Mouse (Mus musculus) T-helper 1 cell (primary cell): ENCODE measurements around the gene Hook2.

Source experiments
- in situ Hi-C: fragments of 300-600 bp; cut with MboI, MseI; formaldehyde crosslinking; loops from one replicate; pipeline ENCODE4 v1.15.1; 2025; ENCODE audit warnings: high pct_unique_total_duplicates

Gene Hook2

GRCm38 (mm10) chr8:84986379-84986945 lies 3.9 kb upstream of the Hook2 start:
- in situ Hi-C loops, result no loop called here

GRCm38 (mm10) chr8:84987388-84987787 lies 3.0 kb upstream of the Hook2 start:
- in situ Hi-C loops, result no loop called here

- in situ Hi-C loops, result no loop called here
These were observed 2.5 kb upstream of the Hook2 start for GRCm38 (mm10) chr8:84987903-84988302.

- in situ Hi-C loops, result no loop called here
These were observed 1.1 kb upstream of the Hook2 start for GRCm38 (mm10) chr8:84989311-84989731.

GRCm38 (mm10) chr8:84989810-84990209 lies 593 bp upstream of the Hook2 start:
- in situ Hi-C loops, result no loop called here

GRCm38 (mm10) chr8:84990836-84991235 lies 433 bp downstream of the Hook2 start:
- in situ Hi-C loops, result no loop called here

GRCm38 (mm10) chr8:84994375-84994774 lies 4.0 kb downstream of the Hook2 start:
- in situ Hi-C loops, result no loop called here

- in situ Hi-C loops, result no loop called here
These were observed 5.3 kb downstream of the Hook2 start for GRCm38 (mm10) chr8:84995680-84996079.

GRCm38 (mm10) chr8:84996978-84997377 lies 6.6 kb downstream of the Hook2 start:
- in situ Hi-C loops, result no loop called here

GRCm38 (mm10) chr8:84997649-84998295 lies 7.4 kb downstream of the Hook2 start:
- in situ Hi-C loops, result no loop called here

- in situ Hi-C loops, result loop anchor here (10.0 kb wide), 1 partner anchor 53 kb away; no protein-coding TSS in a partner anchor
These were observed 17.3 kb downstream of the Hook2 start for GRCm38 (mm10) chr8:85007686-85008085.

- in situ Hi-C loops, result no loop called here
These were observed 20.8 kb downstream of the Hook2 start for GRCm38 (mm10) chr8:85011242-85011641.

GRCm38 (mm10) chr8:85013230-85013840 lies 22.9 kb downstream of the Hook2 start:
- in situ Hi-C loops, result no loop called here

GRCm38 (mm10) chr8:85014431-85014830 lies 24.0 kb downstream of the Hook2 start, which contains the start of gene Best2:
Gene Best2, minus strand, starts transcription at chr8:85014531.
- in situ Hi-C loops, result no loop called here

- in situ Hi-C loops, result no loop called here
These were observed 26.3 kb downstream of the Hook2 start for GRCm38 (mm10) chr8:85016724-85017123.

GRCm38 (mm10) chr8:85017209-85017608 lies 26.8 kb downstream of the Hook2 start:
- in situ Hi-C loops, result no loop called here

GRCm38 (mm10) chr8:85021514-85022055 lies 31.2 kb downstream of the Hook2 start:
- in situ Hi-C loops, result no loop called here

- in situ Hi-C loops, result no loop called here
These were observed 33.4 kb downstream of the Hook2 start for GRCm38 (mm10) chr8:85023846-85024245.

GRCm38 (mm10) chr8:85025098-85025932 lies 34.9 kb downstream of the Hook2 start, which contains the start of gene Asna1:
Gene Asna1, minus strand, starts transcription at chr8:85025281.
- in situ Hi-C loops, result loop anchor here (5.0 kb wide), 1 partner anchor 48 kb away; the partner anchor contains the start of gene Junb

GRCm38 (mm10) chr8:85026670-85027515 lies 36.5 kb downstream of the Hook2 start, which contains the start of gene Trir:
Gene Trir, plus strand, starts transcription at chr8:85026823.
- in situ Hi-C loops, result loop anchor here (5.0 kb wide), 1 partner anchor 50 kb away; the partner anchor contains the start of gene Junb

GRCm38 (mm10) chr8:85027516-85027855 lies 37.1 kb downstream of the Hook2 start:
- in situ Hi-C loops, result loop anchor here (5.0 kb wide), 1 partner anchor 50 kb away; the partner anchor contains the start of gene Junb
